Mouse (Mus musculus) liver, adult 2 months (tissue): Measurements from ENCODE around the gene Fgfr3.

Experiments used
- CTCF ChIP-seq: fragments of 200-500 bp; IDR thresholded peaks from 2 replicates; pipeline ENCODE4 v1.5.1; 2011; ENCODE audit warnings: low read depth, low read length, control low read depth
- POLR2A ChIP-seq: fragments of 200-500 bp; IDR thresholded peaks from 2 replicates; pipeline ENCODE4 v1.6.1; 2011; ENCODE audit warnings: low read length, control low read depth; ENCODE audit not compliant: insufficient read depth; ENCODE audit errors: extremely low read depth

DNA sequence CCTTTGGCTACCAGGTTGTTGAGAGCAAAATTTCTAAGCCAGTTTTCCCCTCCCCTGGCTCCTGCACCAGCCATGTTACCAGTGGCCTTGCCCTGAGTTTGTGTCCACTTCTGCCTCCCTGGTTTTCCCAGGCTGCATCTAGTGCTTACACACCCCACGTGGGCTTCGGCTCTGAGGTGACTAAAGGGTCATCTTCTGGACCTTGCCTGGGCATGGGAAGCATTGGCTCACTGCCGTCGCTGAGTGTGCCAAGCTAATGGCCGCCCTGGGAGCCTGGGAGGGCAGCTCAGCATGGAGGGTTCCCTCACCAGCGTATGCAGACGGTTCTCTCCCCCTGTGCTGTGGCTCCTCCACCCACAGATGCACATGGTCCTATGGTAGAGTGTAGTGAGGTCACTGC is 7.4 kb downstream of the Fgfr3 start:
- TF ChIP-seq POLR2A, result no peak
- no peak for TF ChIP-seq CTCF
